Mouse (Mus musculus) G1E (cell line): Measurements from ENCODE around the gene Rrp1b.

ENCODE experiments used
- CTCF ChIP-seq: IDR thresholded peaks from 2 replicates; pipeline ENCODE4 v1.5.1; 2012; ENCODE audit warnings: low read depth, low read length, inconsistent platforms, mixed read lengths
- GATA1 ChIP-seq: IDR thresholded peaks from 2 replicates; pipeline ENCODE4 v1.6.1; 2012; ENCODE audit warnings: borderline replicate concordance, low read length, inconsistent platforms, mixed read lengths
- POLR2AphosphoS5 ChIP-seq: IDR thresholded peaks from 2 replicates; pipeline ENCODE4 v1.6.1; 2012; ENCODE audit warnings: low read depth, low read length, inconsistent platforms; ENCODE audit not compliant: insufficient replicate concordance
- TAL1 ChIP-seq: conservative IDR thresholded peaks from 2 replicates; pipeline ENCODE4 v1.6.1; 2012; ENCODE audit warnings: low read depth, low read length, inconsistent platforms, mixed read lengths

DNA sequence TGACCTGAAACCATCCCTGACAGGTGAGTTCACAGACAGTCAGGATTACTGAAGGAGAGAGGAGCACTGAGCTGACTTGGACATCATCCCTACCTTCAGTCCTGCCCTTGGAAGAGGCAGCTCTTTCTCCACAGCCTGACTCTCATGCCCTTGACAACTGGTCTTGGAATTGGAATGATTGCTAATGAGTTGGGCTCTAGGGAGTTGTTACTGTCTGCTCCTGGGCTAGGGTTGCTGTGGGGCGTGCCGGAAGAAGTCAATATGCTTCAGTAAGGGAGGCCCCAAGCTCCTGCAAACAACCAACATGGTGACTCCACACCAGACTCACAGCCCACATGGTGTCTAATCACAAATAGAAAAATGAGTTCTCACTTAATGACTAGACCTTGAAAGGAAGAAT, 21.9 kb downstream of the Rrp1b start:
- TF ChIP-seq CTCF, result no peak
- TF ChIP-seq GATA1, result no peak
- TF ChIP-seq POLR2AphosphoS5, result no peak
- no peak for TF ChIP-seq TAL1
